Mouse (Mus musculus) CH12.LX (cell line): ENCODE results near the gene Stx8.

Experiments used
- BHLHE40 ChIP-seq: IDR thresholded peaks from 2 replicates; pipeline ENCODE4 v1.6.1; 2011; ENCODE audit warnings: mild to moderate bottlenecking, low read depth, low read length, improper control_type of control experiment
- CTCF ChIP-seq, 2 experiments: IDR thresholded peaks in 1 of 2; conservative IDR thresholded peaks in 1 of 2; 2 replicates each; pipeline ENCODE4 v1.5.1; 2011 to 2012; ENCODE audit warnings: low read depth in 2 of 2, low read length in 2 of 2, improper control_type of control experiment in 1 of 2, inconsistent platforms in 1 of 2, mild to moderate bottlenecking in 1 of 2, moderate library complexity in 1 of 2
- EP300 ChIP-seq: IDR thresholded peaks from 2 replicates; pipeline ENCODE4 v1.6.1; 2011; ENCODE audit warnings: low read length, improper control_type of control experiment
- ETS1 ChIP-seq: conservative IDR thresholded peaks from 2 replicates; pipeline ENCODE4 v1.6.1; 2012; ENCODE audit warnings: low read depth, mild to moderate bottlenecking, inconsistent platforms, low read length, improper control_type of control experiment, moderate library complexity
- KAT2A ChIP-seq: IDR thresholded peaks from 2 replicates; pipeline ENCODE4 v1.6.1; 2012; ENCODE audit warnings: low read length, improper control_type of control experiment, inconsistent platforms; ENCODE audit not compliant: insufficient replicate concordance
- NRF1 ChIP-seq: IDR thresholded peaks from 2 replicates; pipeline ENCODE4 v1.6.1; 2014; ENCODE audit warnings: low read depth, mild to moderate bottlenecking, inconsistent platforms, low read length, improper control_type of control experiment, moderate library complexity
- POLR2A ChIP-seq: IDR thresholded peaks from 2 replicates; pipeline ENCODE4 v1.6.1; 2011; ENCODE audit warnings: low read depth, mild to moderate bottlenecking, improper control_type of control experiment, low read length
- RAD21 ChIP-seq: IDR thresholded peaks from 2 replicates; pipeline ENCODE4 v1.6.1; 2011; ENCODE audit warnings: low read depth, mild to moderate bottlenecking, low read length, improper control_type of control experiment, moderate library complexity
- RCOR1 ChIP-seq: conservative IDR thresholded peaks from 2 replicates; pipeline ENCODE4 v1.6.1; 2012; ENCODE audit warnings: low read depth, mild to moderate bottlenecking, inconsistent platforms, low read length, improper control_type of control experiment
- USF2 ChIP-seq: conservative IDR thresholded peaks from 2 replicates; pipeline ENCODE4 v1.6.1; 2011; ENCODE audit warnings: low read depth, low read length, improper control_type of control experiment
- ZMIZ1 ChIP-seq: IDR thresholded peaks from 2 replicates; pipeline ENCODE4 v1.6.1; 2012; ENCODE audit warnings: low read depth, mild to moderate bottlenecking, inconsistent platforms, low read length, improper control_type of control experiment

GRCm38 (mm10) chr11:68203658-68204315, 237.8 kb downstream of the Stx8 start:
- TF ChIP-seq POLR2A: no peak
- peak; percentile 62 for TF ChIP-seq BHLHE40
- no peak for TF ChIP-seq KAT2A
- no peak for TF ChIP-seq CTCF (conservative IDR thresholded peaks at IDR 0.05 in 1 of 2, IDR thresholded peaks at IDR 0.05 in 1 of 2; ENCODE audit: low read depth in 2 of 2, low read length in 2 of 2)
- no peak for TF ChIP-seq NRF1
- 0 out of 2 replicates have a peak, but pooled peaks have one; percentile 27 for TF ChIP-seq ETS1
- TF ChIP-seq RCOR1: no peak
- TF ChIP-seq ZMIZ1: no peak
- no peak for TF ChIP-seq EP300
- TF ChIP-seq RAD21: no peak
- TF ChIP-seq USF2: peak; percentile 42
